Mouse (Mus musculus) embryo, embryonic 10.5 days (tissue): ENCODE measurements around the gene 1700056E22Rik.

Experiments
- DNase-seq: peaks from one replicate; pipeline ENCODE4 v3.0.0-alpha.2; 2015; ENCODE audit warnings: low spot score

The 1700056E22Rik gene

GRCm38 (mm10) chr1:184051286-184051685 lies 17.2 kb upstream of the 1700056E22Rik start:
- no peak for DNase-seq

- no peak for DNase-seq
These were observed 14.7 kb upstream of the 1700056E22Rik start for GRCm38 (mm10) chr1:184048675-184049418.

- no peak for DNase-seq
These were observed 13.7 kb upstream of the 1700056E22Rik start for GRCm38 (mm10) chr1:184047818-184048217.

- peak; percentile 64 for DNase-seq
These were observed 12.1 kb upstream of the 1700056E22Rik start for GRCm38 (mm10) chr1:184046070-184046677.

GRCm38 (mm10) chr1:184043391-184043790 lies 9.3 kb upstream of the 1700056E22Rik start:
- no peak for DNase-seq

GRCm38 (mm10) chr1:184042745-184043144 lies 8.6 kb upstream of the 1700056E22Rik start:
- DNase-seq: no peak

DNA sequence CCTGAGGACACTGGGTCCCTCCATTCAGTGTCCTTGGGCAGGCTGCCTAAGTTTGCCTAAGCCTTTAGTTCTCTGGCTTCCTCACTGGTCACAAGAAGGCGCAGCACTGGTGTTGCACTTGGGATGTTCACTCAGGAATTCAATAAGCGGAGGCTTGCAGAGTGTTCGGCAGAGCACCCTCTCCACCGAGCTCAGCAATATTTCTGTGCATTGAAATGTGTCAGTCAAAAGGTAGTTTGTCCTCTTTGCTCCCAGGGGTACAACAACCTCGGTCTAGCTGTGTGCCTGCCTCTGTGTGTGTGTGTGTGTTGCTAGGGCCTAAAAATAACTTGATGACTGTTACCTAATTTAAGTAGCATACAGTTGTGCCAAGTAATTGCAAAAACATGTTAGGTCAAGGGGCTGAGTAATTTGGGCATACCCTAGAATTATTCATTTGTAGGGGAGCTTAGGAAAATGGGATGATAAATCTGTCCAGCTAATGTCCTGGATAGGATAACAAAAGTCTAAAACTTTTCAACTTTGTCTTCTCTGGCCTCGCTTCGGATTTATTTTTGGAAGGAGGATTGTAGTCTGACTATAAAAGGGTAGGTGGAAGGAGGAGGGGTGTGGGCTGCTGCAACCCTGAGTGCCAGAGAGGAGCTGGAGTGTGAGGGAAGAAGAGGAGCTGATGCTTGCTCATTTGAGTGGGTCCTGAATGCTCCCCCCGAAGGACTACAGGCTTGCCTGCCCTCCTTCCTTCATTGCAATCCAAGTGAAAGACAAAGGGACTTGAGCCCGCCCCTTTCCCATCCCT lies 7.9 kb upstream of the 1700056E22Rik start:
- DNase-seq: no peak

DNA sequence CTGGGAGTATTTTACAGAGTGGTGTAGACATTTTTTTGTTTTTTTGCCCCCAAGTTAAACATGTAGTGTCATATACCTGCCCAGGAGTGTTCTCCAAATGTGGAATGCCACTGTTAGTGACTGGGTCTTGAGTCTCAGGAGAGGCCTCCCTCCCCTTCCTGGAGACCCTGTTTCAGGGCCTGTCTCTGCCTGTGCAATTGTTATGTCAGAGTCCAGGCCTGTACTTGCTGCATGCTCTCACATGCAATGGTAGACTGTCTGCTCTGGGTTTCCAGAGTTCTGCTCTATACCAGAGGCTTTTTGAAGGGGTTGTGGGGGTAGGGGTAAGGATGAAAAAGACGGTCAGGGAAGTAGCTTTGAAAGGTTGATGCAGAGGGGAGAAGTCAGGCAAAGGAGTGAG lies 6.8 kb upstream of the 1700056E22Rik start:
- no peak for DNase-seq

GRCm38 (mm10) chr1:184040181-184040580 lies 6.1 kb upstream of the 1700056E22Rik start:
- DNase-seq: no peak

- no peak for DNase-seq
These were observed 5.2 kb upstream of the 1700056E22Rik start for GRCm38 (mm10) chr1:184039301-184039700.

GRCm38 (mm10) chr1:184037802-184038201 lies 3.7 kb upstream of the 1700056E22Rik start:
- no peak for DNase-seq

GRCm38 (mm10) chr1:184035346-184035903 lies 1.3 kb upstream of the 1700056E22Rik start:
- DNase-seq: no peak

DNA sequence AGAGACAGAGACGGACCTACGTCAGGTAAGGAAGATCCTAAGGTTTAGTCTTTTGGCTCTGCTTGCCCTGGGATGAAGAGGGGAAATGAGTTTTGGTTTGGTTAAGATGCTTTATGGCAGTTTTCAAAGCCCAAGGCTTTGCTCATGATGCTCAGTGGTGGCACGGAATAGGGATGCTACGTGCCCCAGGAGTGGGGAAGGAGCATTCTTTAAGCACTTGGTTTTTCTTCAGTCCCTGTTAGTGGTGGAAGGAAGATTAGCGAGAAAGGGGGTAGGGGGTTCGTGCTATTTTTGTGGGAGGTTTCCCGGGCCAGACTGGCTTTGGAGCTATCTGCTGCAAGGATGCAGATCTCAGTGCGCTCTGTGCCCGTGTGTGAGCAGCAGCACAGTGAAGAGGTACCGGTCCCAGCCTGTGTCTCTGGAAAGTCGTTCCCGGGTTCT lies 660 bp upstream of the 1700056E22Rik start:
- DNase-seq: peak; percentile 64

DNA sequence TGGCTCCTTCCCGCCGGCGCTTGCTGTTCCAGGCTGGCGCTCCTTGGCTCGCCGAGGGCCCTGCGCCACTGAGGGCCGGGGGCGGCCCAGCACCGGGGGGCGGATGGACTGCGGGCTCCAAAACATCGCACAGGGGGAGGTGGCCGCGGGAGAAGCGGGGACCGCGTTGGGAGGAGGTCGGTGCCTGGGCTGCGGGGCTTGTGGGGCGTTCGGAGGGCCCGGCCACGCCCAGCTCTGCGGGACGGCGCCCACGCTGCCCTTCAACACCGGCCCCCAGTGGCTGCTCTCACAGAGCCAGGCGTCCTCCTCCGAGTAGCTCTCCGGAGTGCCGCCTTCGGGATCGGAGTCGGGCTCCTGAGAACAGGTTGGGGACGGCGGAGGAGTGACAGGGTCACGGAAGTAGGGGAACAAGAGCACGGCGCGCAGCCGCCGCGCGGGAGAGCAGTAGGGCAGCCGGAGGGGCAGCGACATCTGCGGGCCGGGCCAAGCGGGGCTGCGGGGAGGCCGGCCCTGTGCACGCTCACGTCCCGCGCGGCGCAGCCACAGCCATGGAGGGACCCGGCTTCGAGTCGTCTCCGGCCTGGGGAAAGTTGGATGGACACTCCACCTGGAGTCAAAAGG lies 601 bp downstream of the 1700056E22Rik start:
- peak; percentile 68 for DNase-seq

- peak; percentile 59 for DNase-seq
These were observed 1.3 kb downstream of the 1700056E22Rik start for GRCm38 (mm10) chr1:184032682-184033389.

DNA sequence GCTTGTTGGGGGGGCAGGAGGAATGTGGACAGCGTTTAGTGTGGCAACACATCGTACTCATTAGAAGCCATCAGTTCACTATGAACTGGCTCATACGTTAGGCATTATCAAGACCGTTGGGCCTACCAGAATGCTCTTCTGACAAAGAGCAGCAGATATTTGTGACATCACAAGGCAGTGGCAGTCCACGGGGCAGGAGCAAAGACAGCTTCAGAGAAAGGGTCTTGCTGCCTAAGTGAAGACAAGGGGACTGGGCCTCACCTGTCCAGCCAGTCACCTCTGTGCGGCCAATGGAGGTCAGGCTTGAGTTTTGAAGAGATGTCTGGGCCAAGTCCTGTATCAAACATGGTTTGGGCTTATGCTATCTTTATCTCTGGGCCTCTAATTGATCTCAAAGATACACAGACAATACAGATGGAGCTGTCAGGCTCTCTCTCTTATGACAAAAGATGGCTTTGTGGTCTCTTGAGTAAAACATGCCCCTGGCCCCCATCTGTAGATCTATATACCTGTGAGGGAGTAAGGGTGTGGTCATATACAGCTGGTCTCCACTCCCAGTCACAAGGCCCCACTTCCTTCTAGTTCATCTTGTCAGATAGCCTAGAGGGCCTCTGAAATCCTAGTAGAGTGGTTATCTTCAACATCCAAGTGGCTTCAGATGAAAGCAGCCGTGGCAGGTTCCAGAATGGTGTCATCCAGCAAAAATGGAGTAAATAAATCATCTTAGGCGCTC lies 3.9 kb downstream of the 1700056E22Rik start:
- no peak for DNase-seq

- no peak for DNase-seq
These were observed 7.1 kb downstream of the 1700056E22Rik start for GRCm38 (mm10) chr1:184027039-184027438.

DNA sequence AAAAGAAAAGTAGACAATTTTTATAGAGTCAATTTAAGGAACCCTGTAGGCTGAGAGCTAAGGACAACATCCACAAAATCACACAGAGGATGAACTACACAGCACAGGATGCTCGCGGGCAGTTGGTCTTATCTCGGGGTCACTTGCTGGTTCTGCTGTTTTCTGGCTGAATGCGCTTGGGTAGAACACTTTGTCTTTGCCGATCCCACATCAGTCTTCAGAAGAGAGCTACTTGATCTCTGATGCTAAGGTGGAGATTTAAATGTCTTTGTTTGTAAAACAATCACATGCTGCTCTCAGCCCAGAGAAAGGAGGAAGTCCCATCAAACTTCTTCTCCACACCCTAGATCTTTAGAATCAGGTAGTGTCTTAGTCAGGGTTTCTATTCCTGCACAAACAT lies 9.0 kb downstream of the 1700056E22Rik start:
- DNase-seq: no peak

- no peak for DNase-seq
These were observed 9.5 kb downstream of the 1700056E22Rik start for GRCm38 (mm10) chr1:184024631-184025030.

DNA sequence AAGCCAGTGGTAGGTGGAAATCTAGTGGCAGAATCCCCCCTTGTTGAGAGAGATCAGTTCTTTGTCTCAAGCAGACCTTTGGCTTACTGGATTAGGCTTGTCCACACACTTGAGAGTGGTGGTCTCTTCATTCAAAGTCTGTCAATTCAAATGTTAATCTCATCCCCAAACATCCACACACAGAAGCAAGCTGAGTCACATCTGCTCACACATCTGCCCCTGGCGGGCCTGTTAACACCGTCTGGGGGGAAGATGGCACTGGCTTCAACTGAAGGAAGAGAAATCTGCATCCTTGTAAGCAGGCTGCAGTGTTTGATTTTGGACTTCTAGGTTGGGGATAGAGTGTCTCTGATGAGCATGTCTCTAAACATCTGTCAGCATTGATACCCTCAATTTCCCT lies 10.1 kb downstream of the 1700056E22Rik start:
- no peak for DNase-seq

DNA sequence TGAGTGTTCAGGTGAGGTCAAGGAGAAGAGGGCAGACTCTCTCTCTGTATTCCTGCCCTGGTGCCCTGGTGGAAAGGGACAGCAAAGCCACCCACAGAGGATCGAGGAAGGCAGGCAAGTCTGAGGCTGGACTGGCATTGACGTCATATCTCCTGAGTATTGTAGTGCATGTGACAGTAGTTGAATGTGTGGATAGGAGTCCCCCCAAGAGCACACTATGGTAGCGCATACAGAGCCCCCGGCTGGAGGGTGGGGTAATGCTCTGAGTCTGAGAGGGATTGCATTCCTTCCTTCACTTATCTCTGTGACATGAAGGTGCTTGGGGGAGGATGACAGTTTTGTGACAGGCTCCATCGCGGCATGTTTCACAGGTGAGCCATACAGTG lies 14.4 kb downstream of the 1700056E22Rik start:
- DNase-seq: no peak
